Mouse (Mus musculus) embryonic stem cell, embryonic (primary cell): ENCODE data around the gene Clk1.

Source experiments
- CTCF ChIA-PET, 4 experiments: fragments of 300-600 bp in 2 of 4; fragments of 350-600 bp in 2 of 4; sonication (Branson Sonifier 250); formaldehyde crosslinking; loops; one replicate each; lab custom pipeline; 2022; ENCODE audit warnings: inconsistent platforms in 2 of 4; lab: Charles Lee
- POLR2A ChIA-PET, 4 experiments: fragments of 300-600 bp in 2 of 4; fragments of 350-600 bp in 2 of 4; sonication (Branson Sonifier 250); formaldehyde crosslinking; loops; one replicate each; lab custom pipeline; 2022; ENCODE audit warnings: antibody characterized with exemption in 4 of 4, inconsistent platforms in 1 of 4; lab: Charles Lee

Clk1 gene

GRCm38 (mm10) chr1:58420032-58420431, 3.8 kb downstream of the Clk1 start:
- ChIA-PET POLR2A (no interaction called here), CTCF (no interaction called here)

- ChIA-PET POLR2A (interaction anchor here in 3 of 4 experiments (0.5 to 11.9 kb wide), 23 partner anchors 8 to 1108 kb away, joined by 3 to 227 read pairs (median 6); partner anchors contain the start of genes Clk1 (in 2 of the 3), Nif3l1 (in 2 of the 3), Ppil3 (in 2 of the 3) and Bzw1 (in 1 of the 3)), CTCF (interaction anchor here in 3 of 4 experiments (0.6 to 1.7 kb wide), 5 partner anchors 8 to 331 kb away, joined by 3 to 4 read pairs (median 4); no protein-coding TSS in a partner anchor)
These were observed 7.8 kb downstream of the Clk1 start for GRCm38 (mm10) chr1:58416048-58416447.

- ChIA-PET POLR2A (interaction anchor here (0.5 to 11.9 kb wide), 24 partner anchors 7 to 1109 kb away, joined by 3 to 227 read pairs (median 4); partner anchors contain the start of genes Clk1 (in 3 of the 4), Nif3l1 (in 2 of the 4), Ppil3 (in 2 of the 4) and Bzw1 (in 1 of the 4)), CTCF (interaction anchor here in 3 of 4 experiments (0.6 to 1.7 kb wide), 7 partner anchors 8 to 1077 kb away, joined by 3 to 12 read pairs (median 4); partner anchors contain the start of genes Clk1 (in 1 of the 3) and Ppil3 (in 1 of the 3))
These were observed 8.4 kb downstream of the Clk1 start for GRCm38 (mm10) chr1:58415442-58415841.

GRCm38 (mm10) chr1:58410776-58411175, 13.1 kb downstream of the Clk1 start:
- POLR2A ChIA-PET: interaction anchor here (0.5 to 13.9 kb wide), 38 partner anchors 8 to 298 kb away, joined by 3 to 310 read pairs (median 6); partner anchors contain the start of genes Clk1 (in 4 of the 4), Bzw1 (in 2 of the 4), Nif3l1 (in 2 of the 4) and Ppil3 (in 2 of the 4)

GRCm38 (mm10) chr1:58410198-58410588, 13.7 kb downstream of the Clk1 start:
- ChIA-PET CTCF (interaction anchor here in 2 of 4 experiments (0.6 to 1.5 kb wide), 2 partner anchors 9 to 12 kb away, joined by 3 to 4 read pairs; no protein-coding TSS in a partner anchor), POLR2A (interaction anchor here (0.5 to 13.9 kb wide), 42 partner anchors 8 to 338 kb away, joined by 3 to 310 read pairs (median 5); partner anchors contain the start of genes Clk1 (in 4 of the 4), Bzw1 (in 2 of the 4), Nif3l1 (in 2 of the 4) and Ppil3 (in 2 of the 4))

More at GRCm38 (mm10) chr1:58410776-58411175, 13.1 kb downstream of the Clk1 start:
- CTCF ChIA-PET: interaction anchor here in 1 of 4 experiments (1.5 kb wide), 1 partner anchor 9 kb away, joined by 4 read pairs; no protein-coding TSS in a partner anchor

GRCm38 (mm10) chr1:58409553-58410197, 14.2 kb downstream of the Clk1 start:
- POLR2A ChIA-PET: interaction anchor here (0.6 to 13.9 kb wide), 39 partner anchors 8 to 339 kb away, joined by 3 to 310 read pairs (median 5); partner anchors contain the start of genes Clk1 (in 4 of the 4), Bzw1 (in 2 of the 4), Nif3l1 (in 2 of the 4) and Ppil3 (in 2 of the 4)
- CTCF ChIA-PET: interaction anchor here in 2 of 4 experiments (0.6 to 1.5 kb wide), 2 partner anchors 8 to 12 kb away, joined by 3 to 4 read pairs; no protein-coding TSS in a partner anchor

- ChIA-PET CTCF (interaction anchor here in 1 of 4 experiments (0.7 kb wide), 1 partner anchor 12 kb away, joined by 3 read pairs; no protein-coding TSS in a partner anchor), POLR2A (interaction anchor here in 3 of 4 experiments (0.7 to 13.9 kb wide), 14 partner anchors 9 to 339 kb away, joined by 3 to 310 read pairs (median 4); partner anchors contain the start of genes Bzw1 (in 2 of the 3), Clk1 (in 2 of the 3) and Nif3l1 (in 1 of the 3))
These were observed 15.7 kb downstream of the Clk1 start for GRCm38 (mm10) chr1:58408141-58408540.

GRCm38 (mm10) chr1:58407321-58407720, 16.5 kb downstream of the Clk1 start:
- CTCF ChIA-PET: no interaction called here
- POLR2A ChIA-PET: interaction anchor here in 2 of 4 experiments (0.6 to 13.9 kb wide), 12 partner anchors 9 to 340 kb away, joined by 3 to 310 read pairs (median 4); partner anchors contain the start of genes Bzw1 (in 2 of the 2), Clk1 (in 1 of the 2), Nif3l1 (in 1 of the 2) and Orc2 (in 1 of the 2)

- POLR2A ChIA-PET: interaction anchor here in 3 of 4 experiments (0.6 to 13.9 kb wide), 15 partner anchors 4 to 223 kb away, joined by 3 to 310 read pairs (median 30); partner anchors contain the start of genes Clk1 (in 3 of the 3), Bzw1 (in 2 of the 3), Nif3l1 (in 1 of the 3) and Ppil3 (in 1 of the 3)
These were observed 20.1 kb downstream of the Clk1 start for GRCm38 (mm10) chr1:58403745-58404144.

GRCm38 (mm10) chr1:58401396-58401795, 22.5 kb downstream of the Clk1 start:
- POLR2A ChIA-PET: interaction anchor here (0.6 to 13.9 kb wide), 29 partner anchors 3 to 858 kb away, joined by 3 to 310 read pairs (median 5); partner anchors contain the start of genes Clk1 (in 3 of the 4), Bzw1 (in 2 of the 4), Nif3l1 (in 1 of the 4) and Ppil3 (in 1 of the 4)
- CTCF ChIA-PET: interaction anchor here in 1 of 4 experiments (1.7 to 2.0 kb wide), 2 partner anchors 9 to 105 kb away, joined by 4 read pairs; no protein-coding TSS in a partner anchor

More at GRCm38 (mm10) chr1:58403745-58404144, 20.1 kb downstream of the Clk1 start:
- CTCF ChIA-PET: no interaction called here

GRCm38 (mm10) chr1:58397731-58398130, 26.1 kb downstream of the Clk1 start:
- ChIA-PET POLR2A (interaction anchor here (0.6 to 12.1 kb wide), 25 partner anchors 9 to 408 kb away, joined by 3 to 310 read pairs (median 5); partner anchors contain the start of genes Clk1 (in 4 of the 4), Nif3l1 (in 1 of the 4) and Ppil3 (in 1 of the 4)), CTCF (interaction anchor here in 2 of 4 experiments (0.7 to 2.3 kb wide), 4 partner anchors 12 to 162 kb away, joined by 3 to 10 read pairs (median 4); no protein-coding TSS in a partner anchor)

GRCm38 (mm10) chr1:58396179-58396578, 27.7 kb downstream of the Clk1 start:
- POLR2A ChIA-PET: interaction anchor here (0.5 to 12.1 kb wide), 35 partner anchors 6 to 1086 kb away, joined by 3 to 310 read pairs (median 4); partner anchors contain the start of genes Clk1 (in 3 of the 4), Nif3l1 (in 1 of the 4), Orc2 (in 1 of the 4) and Ppil3 (in 1 of the 4)
- CTCF ChIA-PET: interaction anchor here in 3 of 4 experiments (0.7 to 2.3 kb wide), 11 partner anchors 12 to 239 kb away, joined by 3 to 10 read pairs (median 4); no protein-coding TSS in a partner anchor

GRCm38 (mm10) chr1:58395341-58395740, 28.5 kb downstream of the Clk1 start:
- ChIA-PET POLR2A (interaction anchor here in 3 of 4 experiments (0.7 to 12.1 kb wide), 17 partner anchors 7 to 399 kb away, joined by 3 to 310 read pairs (median 15); partner anchors contain the start of genes Clk1 (in 2 of the 3), Nif3l1 (in 1 of the 3) and Ppil3 (in 1 of the 3)), CTCF (interaction anchor here in 3 of 4 experiments (0.9 to 2.3 kb wide), 7 partner anchors 13 to 238 kb away, joined by 3 to 10 read pairs (median 3); no protein-coding TSS in a partner anchor)

GRCm38 (mm10) chr1:58393284-58394195, 30.3 kb downstream of the Clk1 start:
- ChIA-PET CTCF (interaction anchor here in 2 of 4 experiments (0.5 to 1.4 kb wide), 5 partner anchors 24 to 1221 kb away, joined by 3 read pairs; no protein-coding TSS in a partner anchor), POLR2A (interaction anchor here (0.5 to 12.1 kb wide), 62 partner anchors 9 to 1211 kb away, joined by 3 to 310 read pairs (median 5); partner anchors contain the start of genes Clk1 (in 3 of the 4), Nif3l1 (in 2 of the 4), Orc2 (in 2 of the 4) and Ppil3 (in 2 of the 4))

- ChIA-PET POLR2A (interaction anchor here (0.5 to 12.1 kb wide), 48 partner anchors 9 to 660 kb away, joined by 3 to 310 read pairs (median 7); partner anchors contain the start of genes Clk1 (in 3 of the 4), Nif3l1 (in 2 of the 4), Orc2 (in 2 of the 4) and Ppil3 (in 2 of the 4)), CTCF (interaction anchor here in 2 of 4 experiments (0.6 to 1.4 kb wide), 5 partner anchors 24 to 660 kb away, joined by 3 to 7 read pairs (median 3); no protein-coding TSS in a partner anchor)
These were observed 31.1 kb downstream of the Clk1 start, which contains the start of gene Bzw1 for GRCm38 (mm10) chr1:58392652-58393283. Bzw1 (plus strand) TSS chr1:58392898.
